Mouse (Mus musculus) thymus, adult 2 months (tissue): ENCODE results near the gene Smoc2. TPM values are rescaled to one million over a fixed set of nuclear protein-coding genes. Genes with fewer than 3 reads are reported as not detected.

ENCODE experiments used
- DNase-seq: peaks from one replicate; pipeline ENCODE4 v3.0.0; 2021
- H3K27ac ChIP-seq: fragments of 200-500 bp; 2 replicates; pipeline ENCODE4 v1.5.1; 2012; ENCODE audit warnings: low read length, control low read depth; ENCODE audit not compliant: control insufficient read depth, insufficient read depth
- H3K27me3 ChIP-seq: fragments of 200-500 bp; 2 replicates; pipeline ENCODE4 v1.6.1; 2012; ENCODE audit warnings: mild to moderate bottlenecking, low read length, moderate library complexity, mixed read lengths; ENCODE audit not compliant: control insufficient read depth, insufficient read depth
- H3K36me3 ChIP-seq: fragments of 200-500 bp; 2 replicates; pipeline ENCODE4 v1.6.1; 2012; ENCODE audit warnings: mild to moderate bottlenecking, low read length, moderate library complexity; ENCODE audit not compliant: control insufficient read depth, insufficient read depth
- H3K4me1 ChIP-seq: fragments of 200-500 bp; replicated peaks from 2 replicates; pipeline ENCODE4 v1.6.1; 2012; ENCODE audit warnings: low read length; ENCODE audit not compliant: control insufficient read depth, insufficient read depth
- H3K4me3 ChIP-seq: fragments of 200-500 bp; 2 replicates; pipeline ENCODE4 v1.5.1; 2012; ENCODE audit warnings: mild to moderate bottlenecking, low read length, control low read depth, moderate library complexity; ENCODE audit not compliant: control insufficient read depth, insufficient read depth
- CTCF ChIP-seq: fragments of 200-500 bp; IDR thresholded peaks from 2 replicates; pipeline ENCODE4 v1.5.1; 2012; ENCODE audit warnings: mild to moderate bottlenecking, control low read depth, low read length, moderate library complexity, borderline replicate concordance; ENCODE audit not compliant: control insufficient read depth, poor library complexity, insufficient read depth; ENCODE audit errors: extremely low read depth
- POLR2A ChIP-seq: fragments of 200-500 bp; IDR thresholded peaks from 2 replicates; pipeline ENCODE4 v1.6.1; 2012; ENCODE audit warnings: mild to moderate bottlenecking, low read length, control low read depth, moderate library complexity; ENCODE audit not compliant: control insufficient read depth, poor library complexity, insufficient read depth; ENCODE audit errors: extremely low read depth
- WGBS: fragments of 180-500 bp; shearing (Covaris S2); methylation state at CpG from one replicate; pipeline ENCODE4 v1.1.7; 2018; 5-methylcytosine and 5-hydroxymethylcytosine counted together
- polyA plus RNA-seq: library from polyadenylated mRNA; depleted of rRNA; stranded (reverse); fragments of >200 nt; gene quantifications from 2 replicates; pipeline ENCODE4 v1.2.3, GENCODE M21; 2012; rRNA removed

The Smoc2 gene
- polyA plus RNA-seq, 1 experiment, result 17.8 TPM

DNA sequence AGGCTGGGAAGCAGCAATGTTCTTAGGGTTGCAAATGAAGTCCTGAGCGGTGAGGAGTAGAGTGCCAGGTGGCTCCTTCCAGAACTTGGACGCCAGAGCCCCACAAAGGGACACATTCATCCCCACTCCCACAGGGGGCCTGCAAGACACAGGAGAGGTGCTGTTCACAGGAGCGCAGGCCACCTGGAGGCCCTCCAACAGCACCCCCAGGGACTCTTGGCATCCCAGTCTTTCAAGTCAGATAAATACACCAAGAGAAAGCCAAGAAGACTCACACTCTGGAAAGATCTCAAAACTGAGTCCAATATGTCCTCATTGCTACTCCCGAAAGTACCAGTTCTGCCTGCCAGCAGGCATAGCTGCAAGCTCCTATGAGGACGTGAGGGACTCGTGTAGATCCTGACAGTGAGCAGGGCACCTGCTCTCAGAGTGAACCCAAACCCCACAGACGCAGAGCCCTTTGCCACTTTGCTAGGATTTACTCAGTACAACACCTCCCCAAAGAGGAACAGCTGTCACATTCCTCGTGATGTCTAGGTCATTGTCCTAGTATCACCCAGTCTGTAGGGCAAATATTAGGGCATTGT, 141.2 kb downstream of the Smoc2 start:
- H3K27ac ChIP-seq, result no peak overlapping the region
- no peak overlapping the region for H3K4me3 ChIP-seq
- TF ChIP-seq POLR2A (no peak), CTCF (no peak)
- WGBS, result 65% methylated on average over 8 of the region's 8 CpGs
- H3K27me3 ChIP-seq, result no peaks in the 10 kb centered on the region
- H3K36me3 ChIP-seq, result no peaks in the 10 kb centered on the region
- H3K4me1 ChIP-seq, result no peaks in the 10 kb centered on the region
- no peak for DNase-seq

DNA sequence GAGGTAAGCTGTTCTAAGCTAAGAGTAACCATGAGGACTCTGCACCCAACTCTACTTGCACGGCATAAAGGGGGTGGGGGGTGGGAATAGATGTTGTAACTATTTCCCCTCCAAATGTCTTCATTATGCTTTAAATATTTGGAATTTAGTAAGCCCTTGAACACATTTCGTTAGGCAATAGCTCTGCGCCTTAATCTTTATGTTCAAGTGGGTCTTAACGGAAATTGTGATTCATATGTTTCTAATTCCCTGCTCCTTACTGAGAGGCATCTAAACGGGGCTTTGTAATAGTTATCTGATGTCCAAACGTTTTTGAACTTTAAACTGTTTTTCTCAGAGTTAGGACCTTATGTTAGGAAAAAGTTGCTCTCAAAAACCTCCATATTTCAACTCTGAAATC, 147.2 kb downstream of the Smoc2 start:
- 81% methylated on average over 6 of the region's 6 CpGs for WGBS
- Histone ChIP-seq H3K4me3 (no peak overlapping the region), H3K27me3 (no peaks in the 10 kb centered on the region), H3K27ac (no peak overlapping the region), H3K4me1 (no peaks in the 10 kb centered on the region), H3K36me3 (no peaks in the 10 kb centered on the region)
- TF ChIP-seq POLR2A (no peak), CTCF (no peak)
- DNase-seq, result no peak

DNA sequence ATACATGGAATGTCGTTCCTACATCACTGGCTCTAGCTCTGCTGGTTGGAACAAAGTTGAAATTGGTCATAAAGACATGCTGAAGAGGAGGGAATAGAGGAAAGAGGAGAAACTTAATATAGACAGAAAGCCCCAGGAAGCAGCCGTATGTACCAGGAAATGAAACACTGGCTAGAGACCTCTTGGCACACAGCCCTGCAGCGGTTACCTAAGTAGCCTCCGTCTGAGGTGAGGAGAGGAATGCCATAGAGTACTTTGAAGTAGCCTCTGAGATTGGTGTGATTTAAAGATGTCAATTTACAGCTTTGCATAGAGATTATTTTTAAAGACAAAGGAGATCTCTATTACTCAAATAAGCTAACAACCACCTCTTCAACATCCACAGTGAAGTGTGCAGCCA, 155.4 kb downstream of the Smoc2 start:
- H3K27ac ChIP-seq, result no peak overlapping the region
- TF ChIP-seq POLR2A (no peak), CTCF (no peak)
- no peaks in the 10 kb centered on the region for H3K4me1 ChIP-seq
- H3K27me3 ChIP-seq, result no peaks in the 10 kb centered on the region
- H3K4me3 ChIP-seq, result no peak overlapping the region
- H3K36me3 ChIP-seq, result no peaks in the 10 kb centered on the region
- DNase-seq, result no peak
- WGBS, result 53% methylated on average over 4 of the region's 4 CpGs

DNA sequence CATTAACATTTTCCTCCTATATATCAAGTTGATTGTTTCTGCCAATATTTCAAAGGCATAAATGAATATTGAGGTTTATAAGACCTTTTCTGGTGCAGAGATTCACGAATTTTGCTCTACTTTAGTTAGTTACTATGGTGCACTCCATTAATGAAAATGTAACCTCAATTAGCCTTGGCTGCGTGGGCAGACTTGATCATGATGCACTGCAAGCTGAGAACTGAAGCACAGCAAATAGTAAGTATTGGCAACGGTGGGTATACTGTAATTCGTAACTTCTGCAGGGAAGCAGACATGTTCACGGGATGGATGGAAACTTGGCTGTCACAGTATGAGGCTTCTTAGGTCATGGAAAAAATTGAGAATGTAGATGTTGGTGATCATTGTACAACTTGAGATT, 166.3 kb downstream of the Smoc2 start:
- Histone ChIP-seq H3K4me3 (no peak overlapping the region), H3K36me3 (no peaks in the 10 kb centered on the region), H3K27ac (no peak overlapping the region), H3K27me3 (no peaks in the 10 kb centered on the region), H3K4me1 (no peaks in the 10 kb centered on the region)
- DNase-seq, result no peak
- 86% methylated on average over 5 of the region's 5 CpGs for WGBS
- TF ChIP-seq CTCF, result no peak
- no peak for TF ChIP-seq POLR2A

DNA sequence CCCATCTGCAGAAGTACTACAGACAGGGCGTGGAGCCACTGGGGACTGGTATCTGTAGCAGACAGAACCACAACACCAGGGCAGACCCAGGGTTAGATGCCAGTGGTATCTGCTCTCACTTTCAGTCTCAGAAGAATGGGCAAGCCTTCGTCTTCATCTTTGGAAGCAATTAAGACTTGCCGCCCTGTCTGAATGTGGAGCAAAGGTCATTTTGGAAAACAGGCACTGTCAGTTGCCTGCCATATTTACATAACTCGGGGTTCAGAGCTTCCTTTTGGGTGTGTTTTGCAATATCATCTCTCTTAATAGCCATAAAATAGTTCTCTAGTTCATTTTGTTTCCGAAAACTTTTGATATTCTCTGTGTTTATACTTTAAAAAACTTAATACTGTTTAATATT, 168.0 kb downstream of the Smoc2 start:
- WGBS, result 83% methylated on average over 5 of the region's 5 CpGs
- H3K4me3 ChIP-seq, result no peak overlapping the region
- H3K4me1 ChIP-seq, result no peaks in the 10 kb centered on the region
- DNase-seq, result no peak
- no peaks in the 10 kb centered on the region for H3K27me3 ChIP-seq
- no peak overlapping the region for H3K27ac ChIP-seq
- TF ChIP-seq POLR2A, result no peak
- no peak for TF ChIP-seq CTCF
- H3K36me3 ChIP-seq, result no peaks in the 10 kb centered on the region

Other genes starting within 250 kb of the Smoc2 start
- gene Gm7358, start 220.0 kb upstream of the Smoc2 start, polyA plus RNA-seq, result not detected in 2 replicates
- gene Dact2, start 75.2 kb upstream of the Smoc2 start, polyA plus RNA-seq, result 37.4 and 45.8 TPM in 2 replicates